Mouse (Mus musculus) G1E (cell line): ENCODE results near the gene Ppp1r18. TPM values are rescaled to one million over a fixed set of nuclear protein-coding genes. Genes with fewer than 3 reads are reported as not detected.

Experiments used
- ATAC-seq: 2 replicates; pipeline ENCODE4 v1.8.0; 2016; ENCODE audit warnings: mild to moderate bottlenecking; ENCODE audit not compliant: insufficient number of reproducible peaks, poor library complexity, low FRiP score, severe bottlenecking; ENCODE audit errors: extremely low read depth
- DNase-seq: peaks from one replicate; pipeline ENCODE4 v3.0.0; 2012; ENCODE audit warnings: low spot score
- H3K27me3 ChIP-seq: 2 replicates; pipeline ENCODE4 v1.6.1; 2012; ENCODE audit warnings: mild to moderate bottlenecking, low read length, inconsistent platforms; ENCODE audit not compliant: insufficient read depth
- H3K36me3 ChIP-seq: replicated peaks from 2 replicates; pipeline ENCODE3; 2012; ENCODE audit warnings: mild to moderate bottlenecking, inconsistent platforms
- H3K4me1 ChIP-seq: 2 replicates; pipeline ENCODE4 v1.6.1; 2012; ENCODE audit warnings: low read depth, low read length, inconsistent platforms, mixed read lengths; ENCODE audit not compliant: insufficient read depth
- H3K4me3 ChIP-seq: 2 replicates; pipeline ENCODE4 v1.5.1; 2012; ENCODE audit warnings: low read depth, mild to moderate bottlenecking, inconsistent platforms, low read length, moderate library complexity, mixed read lengths
- H3K9me3 ChIP-seq: replicated peaks from 2 replicates; pipeline ENCODE4 v1.6.1; 2012; ENCODE audit warnings: inconsistent platforms
- CTCF ChIP-seq: IDR thresholded peaks from 2 replicates; pipeline ENCODE4 v1.5.1; 2012; ENCODE audit warnings: low read depth, low read length, inconsistent platforms, mixed read lengths
- GATA1 ChIP-seq: IDR thresholded peaks from 2 replicates; pipeline ENCODE4 v1.6.1; 2012; ENCODE audit warnings: borderline replicate concordance, low read length, inconsistent platforms, mixed read lengths
- GATA2 ChIP-seq: IDR thresholded peaks from 2 replicates; pipeline ENCODE4 v1.6.1; 2012; ENCODE audit warnings: low read depth, low read length, inconsistent platforms, borderline replicate concordance
- POLR2AphosphoS5 ChIP-seq: IDR thresholded peaks from 2 replicates; pipeline ENCODE4 v1.6.1; 2012; ENCODE audit warnings: low read depth, low read length, inconsistent platforms; ENCODE audit not compliant: insufficient replicate concordance
- TAL1 ChIP-seq: conservative IDR thresholded peaks from 2 replicates; pipeline ENCODE4 v1.6.1; 2012; ENCODE audit warnings: low read depth, low read length, inconsistent platforms, mixed read lengths
- polyA plus RNA-seq: library from polyadenylated mRNA; stranded (reverse); fragments of >175 nt; gene quantifications from 2 replicates; pipeline ENCODE4 v1.2.3, GENCODE M21; 2012
- total RNA-seq, 2 experiments: library from RNA; stranded (forward) in 1 of 2; stranded (reverse) in 1 of 2; fragments of 200-1000 nt in 1 of 2; fragments of >200 nt in 1 of 2; fragmentation: Nextera tagmentation in 1 of 2; gene quantifications; 2 replicates each; pipeline ENCODE4 v1.2.3; 2014 to 2017

Ppp1r18 gene
- total and polyA plus RNA-seq, 3 experiments: 31.1 to 103 (median 61.9) TPM

GRCm38 (mm10) chr17:35832400-35833238 lies 32.8 kb upstream of the Ppp1r18 start:
- Histone ChIP-seq H3K9me3 (no peaks in the 10 kb centered on the region), H3K4me1 (peaks cover 63% of the 10 kb centered on the region), H3K36me3 (peaks cover 92% of the 10 kb centered on the region), H3K4me3 (no peak overlapping the region), H3K27me3 (no peaks in the 10 kb centered on the region)
- DNase-seq (no peak), ATAC-seq (no peak)
- TF ChIP-seq POLR2AphosphoS5: no peak; the same call in none of the 2 replicates
- TF ChIP-seq CTCF: no peak
- TF ChIP-seq TAL1: no peak
- TF ChIP-seq GATA2: no peak
- TF ChIP-seq GATA1: no peak

DNA sequence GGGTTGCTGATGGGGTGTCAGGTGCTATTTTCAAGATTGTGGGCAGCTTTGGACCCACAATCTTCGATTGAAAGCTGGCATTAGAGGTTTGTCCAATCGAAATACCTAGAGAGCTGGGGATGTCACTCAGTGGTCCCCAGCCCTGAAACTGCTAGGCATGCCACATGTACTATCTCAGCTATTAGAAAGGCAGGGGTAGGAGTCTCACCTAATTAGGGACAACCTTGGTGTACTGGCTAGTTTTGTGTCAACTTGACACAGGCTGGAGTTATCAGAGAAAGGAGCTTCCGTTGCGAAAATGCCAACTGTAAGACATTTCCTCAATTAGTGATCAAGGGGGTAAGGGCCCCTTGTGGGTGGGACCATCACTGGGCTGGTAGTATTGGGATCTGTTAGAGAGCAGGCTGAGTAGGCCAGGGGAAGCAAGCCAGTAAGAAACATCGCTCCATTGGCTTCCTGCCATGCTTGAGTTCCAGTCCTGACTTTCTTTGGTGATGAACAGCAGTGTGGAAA lies 32.1 kb upstream of the Ppp1r18 start:
- DNase-seq (no peak), ATAC-seq (no peak)
- Histone ChIP-seq H3K27me3 (no peaks in the 10 kb centered on the region), H3K4me1 (peaks cover 63% of the 10 kb centered on the region), H3K36me3 (peaks cover 85% of the 10 kb centered on the region), H3K4me3 (no peak overlapping the region), H3K9me3 (no peaks in the 10 kb centered on the region)
- TF ChIP-seq GATA1 (no peak), POLR2AphosphoS5 (0 out of 2 replicates have a peak, but pooled peaks have one; percentile 76)

DNA sequence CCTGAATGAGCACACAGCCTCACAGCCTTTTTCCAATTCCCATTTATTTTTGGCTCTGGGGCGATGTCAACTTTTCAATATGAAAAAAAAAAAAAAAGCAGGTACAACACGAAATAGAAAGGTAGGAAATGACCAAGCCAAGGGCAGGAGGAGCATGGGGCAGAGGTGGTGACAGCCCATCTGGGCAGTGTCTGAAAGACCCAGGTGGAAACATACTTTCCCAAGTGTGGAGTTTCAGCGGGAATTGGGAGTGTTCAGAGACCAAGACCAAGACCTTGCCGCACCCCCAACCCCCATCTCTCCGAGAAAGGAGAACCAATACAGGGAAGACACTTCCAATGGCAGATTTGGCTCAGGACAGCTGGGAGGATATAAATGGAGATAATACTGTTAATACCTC lies 31.5 kb upstream of the Ppp1r18 start:
- Histone ChIP-seq H3K4me3 (no peak overlapping the region; the same call in 1 of the 2 replicates), H3K4me1 (peaks cover 62% of the 10 kb centered on the region), H3K36me3 (peaks cover 81% of the 10 kb centered on the region), H3K9me3 (no peaks in the 10 kb centered on the region), H3K27me3 (no peaks in the 10 kb centered on the region)
- no peak for DNase-seq
- TF ChIP-seq GATA1 (no peak), CTCF (no peak), POLR2AphosphoS5 (no peak; the same call in 1 of the 2 replicates), TAL1 (no peak), GATA2 (no peak)
- no peak for ATAC-seq

GRCm38 (mm10) chr17:35834696-35835422 lies 30.5 kb upstream of the Ppp1r18 start:
- Histone ChIP-seq H3K4me3 (peak overlapping the region; percentile 73), H3K27me3 (no peaks in the 10 kb centered on the region), H3K9me3 (no peaks in the 10 kb centered on the region), H3K4me1 (peaks cover 62% of the 10 kb centered on the region), H3K36me3 (peaks cover 71% of the 10 kb centered on the region)
- DNase-seq: no peak
- no peak for TF ChIP-seq TAL1
- 0 out of 2 replicates have a peak, but pooled peaks have one; percentile 72 for TF ChIP-seq POLR2AphosphoS5
- TF ChIP-seq CTCF: 0 out of 2 replicates have a peak, but pooled peaks have one; percentile 24
- ATAC-seq: no peak

GRCm38 (mm10) chr17:35835424-35836140 lies 29.8 kb upstream of the Ppp1r18 start:
- DNase-seq (no peak), ATAC-seq (no peak)
- peaks cover 64% of the 10 kb centered on the region for H3K36me3 ChIP-seq

More at GRCm38 (mm10) chr17:35835424-35836140, 29.8 kb upstream of the Ppp1r18 start:
- Histone ChIP-seq H3K27me3 (no peaks in the 10 kb centered on the region), H3K9me3 (no peaks in the 10 kb centered on the region), H3K4me1 (peaks cover 59% of the 10 kb centered on the region), H3K4me3 (peak overlapping the region; percentile 73)
- TF ChIP-seq POLR2AphosphoS5 (no peak), GATA1 (no peak), TAL1 (no peak), GATA2 (no peak), CTCF (no peak)
